Mouse (Mus musculus): ENCODE measurements around the gene a. TPM values are rescaled to one million over a fixed set of nuclear protein-coding genes. Genes with fewer than 3 reads are reported as not detected.
A peak's percentile ranks its signal among the peaks of the same experiment; 100 is the strongest.

a gene
- total and polyA plus RNA-seq, 3 experiments = not detected

- no peaks in the 10 kb centered on the region for H3K27me3 ChIP-seq (ENCODE audit: control insufficient read depth, insufficient read depth, low read length)
- no peaks in the 10 kb centered on the region for H3K4me1 ChIP-seq (ENCODE audit: control insufficient read depth, insufficient read depth, low read length)
- no peak overlapping the region for H3K9ac ChIP-seq (ENCODE audit: low read depth, low read length)
- DNase-seq = no peak
- WGBS = 93% methylated on average over 1 of the region's 1 CpGs
- peaks cover 20% of the 10 kb centered on the region for H3K36me3 ChIP-seq (ENCODE audit: control insufficient read depth, insufficient read depth, low read length)
- no peak overlapping the region for H3K27ac ChIP-seq
- TF ChIP-seq CTCF (IDR thresholded peaks at IDR 0.05) = no peak
- TF ChIP-seq EP300 (IDR thresholded peaks at IDR 0.05; ENCODE audit: insufficient read depth, low read depth, low read length) = no peak
- TF ChIP-seq POLR2A (IDR thresholded peaks at IDR 0.05; ENCODE audit: insufficient read depth, low read depth, low read length) = no peak
- H3K79me2 ChIP-seq (replicated peaks; ENCODE audit: control insufficient read depth, insufficient read depth, low read length) = no peaks in the 10 kb centered on the region
- intact Hi-C loops (cut with DNase I) = no loop called here
- no peak overlapping the region for H3K4me3 ChIP-seq
Measured at GRCm38 (mm10) chr2:154868106-154868505, 76.9 kb downstream of the a start.

GRCm38 (mm10) chr2:154869954-154870641 is 78.9 kb downstream of the a start:
- H3K4me3 ChIP-seq = no peak overlapping the region
- DNase-seq = no peak
- intact Hi-C loops (cut with DNase I) = no loop called here
- no peaks in the 10 kb centered on the region for H3K79me2 ChIP-seq (replicated peaks; ENCODE audit: control insufficient read depth, insufficient read depth, low read length)
- H3K36me3 ChIP-seq (ENCODE audit: control insufficient read depth, insufficient read depth, low read length) = peaks cover 22% of the 10 kb centered on the region
- H3K27ac ChIP-seq = no peak overlapping the region
- no peak overlapping the region for H3K9ac ChIP-seq (ENCODE audit: low read depth, low read length)
- no peaks in the 10 kb centered on the region for H3K27me3 ChIP-seq (ENCODE audit: control insufficient read depth, insufficient read depth, low read length)
- TF ChIP-seq POLR2A (IDR thresholded peaks at IDR 0.05; ENCODE audit: insufficient read depth, low read depth, low read length) = no peak
- TF ChIP-seq CTCF (IDR thresholded peaks at IDR 0.05) = no peak
- TF ChIP-seq EP300 (IDR thresholded peaks at IDR 0.05; ENCODE audit: insufficient read depth, low read depth, low read length) = no peak
- H3K4me1 ChIP-seq (ENCODE audit: control insufficient read depth, insufficient read depth, low read length) = no peaks in the 10 kb centered on the region

- Histone ChIP-seq H3K79me2 (replicated peaks; ENCODE audit: control insufficient read depth, insufficient read depth, low read length) (no peaks in the 10 kb centered on the region), H3K4me1 (ENCODE audit: control insufficient read depth, insufficient read depth, low read length) (no peaks in the 10 kb centered on the region), H3K36me3 (ENCODE audit: control insufficient read depth, insufficient read depth, low read length) (peaks cover 16% of the 10 kb centered on the region), H3K9ac (ENCODE audit: low read depth, low read length) (no peak overlapping the region), H3K4me3 (no peak overlapping the region), H3K27me3 (ENCODE audit: control insufficient read depth, insufficient read depth, low read length) (no peaks in the 10 kb centered on the region), H3K27ac (no peak overlapping the region)
- intact Hi-C loops (cut with DNase I) = no loop called here
- TF ChIP-seq EP300 (IDR thresholded peaks at IDR 0.05; ENCODE audit: insufficient read depth, low read depth, low read length) = no peak
- TF ChIP-seq CTCF (IDR thresholded peaks at IDR 0.05) = no peak
- no peak for TF ChIP-seq POLR2A (IDR thresholded peaks at IDR 0.05; ENCODE audit: insufficient read depth, low read depth, low read length)
- 81% methylated on average over 2 of the region's 2 CpGs for WGBS
- no peak for DNase-seq
Measured at GRCm38 (mm10) chr2:154876621-154877020, 85.4 kb downstream of the a start.

- no peak for DNase-seq
- TF ChIP-seq CTCF (IDR thresholded peaks at IDR 0.05) (no peak), POLR2A (IDR thresholded peaks at IDR 0.05; ENCODE audit: insufficient read depth, low read depth, low read length) (no peak), EP300 (IDR thresholded peaks at IDR 0.05; ENCODE audit: insufficient read depth, low read depth, low read length) (no peak)
- H3K27me3 ChIP-seq (ENCODE audit: control insufficient read depth, insufficient read depth, low read length) = no peaks in the 10 kb centered on the region
- peaks cover 13% of the 10 kb centered on the region for H3K36me3 ChIP-seq (ENCODE audit: control insufficient read depth, insufficient read depth, low read length)
- peaks cover 5% of the 10 kb centered on the region for H3K4me1 ChIP-seq (ENCODE audit: control insufficient read depth, insufficient read depth, low read length)
- intact Hi-C loops (cut with DNase I) = loop anchor here (5.0 to 10.0 kb wide), 2 partner anchors 99 to 183 kb away; partner anchors contain the start of genes Ahcy, Raly and a
- no peaks in the 10 kb centered on the region for H3K79me2 ChIP-seq (replicated peaks; ENCODE audit: control insufficient read depth, insufficient read depth, low read length)
- H3K9ac ChIP-seq (ENCODE audit: low read depth, low read length) = peak overlapping the region; percentile 40; the same call in 1 of the 2 replicates
- WGBS = 8% methylated on average over 2 of the region's 2 CpGs
- peak overlapping the region; percentile 87 for H3K4me3 ChIP-seq
- peak overlapping the region; percentile 93 for H3K27ac ChIP-seq
Measured at GRCm38 (mm10) chr2:154891585-154891984, 100.4 kb downstream of the a start.

GRCm38 (mm10) chr2:154892201-154893044 is 101.2 kb downstream of the a start, which contains the start of gene Eif2s2:
Gene Eif2s2 (minus strand): TSS chr2:154892935.
- Histone ChIP-seq H3K9ac (ENCODE audit: low read depth, low read length) (peak within 1 kb of the TSS; percentile 81), H3K27me3 (ENCODE audit: control insufficient read depth, insufficient read depth, low read length) (no peaks in the 10 kb centered on the region), H3K36me3 (ENCODE audit: control insufficient read depth, insufficient read depth, low read length) (peaks cover 13% of the 10 kb centered on the region), H3K4me3 (peak within 1 kb of the TSS; percentile 87), H3K79me2 (replicated peaks; ENCODE audit: control insufficient read depth, insufficient read depth, low read length) (no peaks in the 10 kb centered on the region), H3K27ac (peak within 1 kb of the TSS; percentile 93), H3K4me1 (ENCODE audit: control insufficient read depth, insufficient read depth, low read length) (peaks cover 5% of the 10 kb centered on the region)
- WGBS = under 1% methylated on average over 75 of the region's 75 CpGs
- DNase-seq = peak; percentile 95 to 98
- intact Hi-C loops (cut with DNase I) = loop anchor here (2.0 to 10.0 kb wide), 3 partner anchors 100 to 236 kb away; partner anchors contain the start of genes Ahcy, Raly and a
- TF ChIP-seq CTCF (IDR thresholded peaks at IDR 0.05) = 0 out of 2 replicates have a peak, but pooled peaks have one; percentile 6
- 0 out of 2 replicates have a peak, but pooled peaks have one; percentile 36 for TF ChIP-seq EP300 (IDR thresholded peaks at IDR 0.05; ENCODE audit: insufficient read depth, low read depth, low read length)
- TF ChIP-seq POLR2A (IDR thresholded peaks at IDR 0.05; ENCODE audit: insufficient read depth, low read depth, low read length) = peak; percentile 79
